Mouse (Mus musculus): ENCODE measurements around the gene Hnrnpul2.

Gene Hnrnpul2

DNA sequence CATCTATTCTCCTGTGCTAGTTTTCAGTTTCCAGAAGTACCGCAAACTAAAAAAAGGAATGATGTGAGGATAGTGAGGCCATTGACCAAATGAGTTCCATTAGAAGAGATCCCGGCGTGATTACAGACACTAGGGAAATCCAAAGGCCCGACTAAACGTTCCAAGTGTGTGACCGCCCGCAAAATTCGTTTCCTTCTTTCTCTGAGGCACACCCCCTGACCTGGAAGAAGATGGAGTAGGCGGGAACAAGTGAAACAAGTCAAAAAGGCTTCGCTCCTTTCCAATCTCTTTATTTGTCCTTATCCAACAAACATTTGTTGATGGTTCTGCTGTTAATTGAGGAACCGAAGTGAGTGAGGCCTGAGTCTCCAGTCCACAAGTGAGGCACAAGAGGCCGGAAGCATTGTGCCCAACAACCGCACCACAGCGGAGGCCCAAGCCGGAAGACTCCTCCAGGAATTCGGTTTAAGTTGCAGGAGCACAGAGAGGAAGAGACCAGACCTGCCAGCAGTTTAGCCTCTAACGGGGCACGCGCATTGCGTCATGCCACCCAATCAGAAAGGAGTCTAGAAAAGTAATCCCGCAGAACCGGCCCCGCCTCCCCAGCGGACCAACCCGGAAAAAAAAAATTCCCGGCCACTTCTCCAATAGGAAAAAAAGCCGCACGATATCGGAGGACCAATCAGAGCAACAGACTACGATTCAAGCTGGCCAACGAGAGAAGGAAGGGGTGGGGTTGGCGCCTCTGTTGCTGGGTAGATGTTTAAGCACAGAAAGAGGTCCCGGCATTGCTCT is 812 bp upstream of the Hnrnpul2 start, which contains the start of gene Ttc9c:
Gene Ttc9c (minus strand): TSS at position 533 of the 795 bp plus-strand sequence.
- WGBS: under 1% methylated on average over 33 of the region's 33 CpGs

DNA sequence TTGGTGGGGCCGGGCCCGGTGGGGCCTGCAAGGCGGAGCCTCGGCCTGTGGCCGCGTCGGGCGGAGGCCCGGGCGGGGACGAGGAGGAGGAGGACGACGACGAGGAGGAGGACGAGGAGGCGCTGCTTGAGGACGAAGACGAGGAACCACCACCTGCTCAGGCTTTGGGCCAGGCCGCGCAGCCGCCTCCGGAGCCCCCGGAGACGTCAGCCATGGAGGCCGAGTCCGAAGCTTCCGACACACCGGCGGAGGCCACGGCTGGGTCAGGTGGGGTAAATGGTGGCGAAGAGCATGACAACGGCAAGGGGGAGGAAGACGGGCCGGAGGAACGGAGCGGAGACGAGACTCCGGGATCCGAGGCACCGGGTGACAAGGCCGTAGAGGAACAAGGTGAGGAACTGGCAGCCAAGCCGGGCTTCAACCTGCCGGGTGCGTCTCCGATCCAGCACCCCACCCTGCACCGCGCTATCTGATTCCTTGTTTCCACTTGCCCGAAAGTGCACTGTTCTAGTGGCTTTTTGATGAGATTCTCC is 680 bp downstream of the Hnrnpul2 start:
- under 1% methylated on average over 48 of the region's 48 CpGs for WGBS

DNA sequence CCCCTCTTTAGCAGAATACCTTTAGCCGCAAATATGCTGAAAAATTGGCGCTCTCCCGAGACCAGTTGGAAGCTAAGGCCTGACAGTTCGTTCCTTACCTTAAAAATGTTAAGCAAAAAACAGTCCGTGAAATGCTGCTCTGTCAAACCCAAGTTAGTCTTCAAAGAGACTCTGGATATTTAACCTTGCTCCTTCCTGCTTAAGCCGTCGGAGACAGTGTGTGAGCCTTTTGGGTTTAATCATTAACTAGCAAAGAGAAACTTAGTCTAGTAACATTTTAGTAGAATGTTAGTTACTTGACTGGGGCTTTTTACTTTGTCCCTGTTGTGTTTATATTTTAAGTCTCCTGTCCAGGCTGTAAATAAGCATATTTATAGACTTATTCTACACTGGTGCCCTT is 1.3 kb downstream of the Hnrnpul2 start:
- under 1% methylated on average over 7 of the region's 7 CpGs for WGBS

DNA sequence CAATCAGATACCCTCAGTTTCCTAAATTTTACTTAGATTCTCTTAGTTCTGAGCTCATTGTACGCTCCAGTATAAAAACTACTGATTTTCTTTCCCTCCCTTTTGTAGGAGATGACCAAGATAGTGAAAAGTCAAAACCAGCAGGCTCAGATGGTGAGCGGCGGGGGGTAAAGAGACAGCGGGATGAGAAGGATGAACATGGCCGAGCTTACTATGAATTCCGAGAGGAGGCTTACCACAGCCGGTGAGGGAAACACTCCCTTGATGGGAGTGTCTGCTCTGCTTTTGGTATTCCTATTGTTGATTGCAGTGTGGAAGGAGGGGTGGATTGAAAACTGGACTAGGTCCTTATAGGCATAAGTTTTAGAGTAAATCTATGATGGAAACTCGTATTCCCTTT is 2.9 kb downstream of the Hnrnpul2 start:
- 24% methylated on average over 8 of the region's 8 CpGs for WGBS

DNA sequence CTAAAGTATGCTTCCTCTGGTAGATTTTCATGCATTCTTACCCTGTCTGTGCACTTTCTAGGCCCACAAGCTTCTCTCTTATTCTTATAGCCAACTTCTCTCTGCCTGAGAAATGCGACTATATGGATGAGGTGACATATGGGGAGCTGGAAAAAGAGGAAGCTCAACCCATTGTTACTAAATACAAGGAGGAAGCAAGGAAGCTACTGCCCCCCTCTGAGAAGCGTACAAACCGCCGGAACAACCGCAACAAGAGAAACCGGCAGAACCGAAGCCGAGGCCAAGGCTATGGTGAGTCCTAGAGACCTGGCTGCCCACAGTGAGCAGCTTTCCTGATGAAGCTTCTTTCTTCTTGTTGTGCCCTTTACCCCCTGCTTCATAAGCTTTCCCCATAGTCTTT is 9.8 kb downstream of the Hnrnpul2 start, which contains the start of gene AC129217.1:
Gene AC129217.1 (plus strand): TSS at position 114 of the 400 bp plus-strand sequence.
- WGBS: 69% methylated on average over 8 of the region's 8 CpGs

DNA sequence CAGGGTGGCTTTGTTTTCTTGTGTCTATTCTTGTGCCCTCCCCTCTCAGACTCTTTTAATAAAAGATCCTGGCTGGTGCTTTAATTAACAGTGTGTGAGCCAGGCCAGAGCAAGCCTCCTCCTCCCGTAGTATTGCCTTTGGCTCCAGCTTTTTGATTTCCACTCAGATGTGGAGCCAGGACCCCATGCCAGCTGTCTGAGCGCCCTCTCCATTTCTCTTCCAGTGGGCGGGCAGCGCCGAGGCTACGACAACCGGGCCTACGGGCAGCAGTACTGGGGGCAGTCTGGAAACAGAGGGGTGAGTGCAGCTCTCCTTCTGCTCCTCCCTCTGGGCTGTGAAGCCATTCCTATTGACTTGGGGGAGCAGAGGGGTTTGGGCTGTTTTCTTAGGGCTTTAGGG is 10.9 kb downstream of the Hnrnpul2 start:
- 28% methylated on average over 8 of the region's 8 CpGs for WGBS

DNA sequence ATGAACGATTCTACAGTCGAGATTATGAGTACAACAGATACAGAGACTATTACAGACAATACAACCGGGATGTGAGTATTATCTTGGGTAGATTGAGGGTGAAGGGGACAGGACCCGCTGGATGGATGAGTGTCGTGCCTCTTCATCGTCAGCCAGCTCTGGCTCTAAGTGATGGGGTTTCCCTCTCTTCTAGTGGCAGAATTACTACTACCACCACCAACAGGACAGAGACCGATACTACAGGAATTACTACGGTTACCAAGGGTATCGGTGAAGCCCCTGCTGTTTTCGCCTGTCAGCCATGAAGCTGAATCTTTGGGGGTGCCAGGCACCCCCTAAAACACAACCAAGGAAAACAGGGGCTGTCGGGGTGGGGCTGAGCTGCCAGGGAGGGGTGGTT is 11.5 kb downstream of the Hnrnpul2 start:
- 65% methylated on average over 11 of the region's 11 CpGs for WGBS

DNA sequence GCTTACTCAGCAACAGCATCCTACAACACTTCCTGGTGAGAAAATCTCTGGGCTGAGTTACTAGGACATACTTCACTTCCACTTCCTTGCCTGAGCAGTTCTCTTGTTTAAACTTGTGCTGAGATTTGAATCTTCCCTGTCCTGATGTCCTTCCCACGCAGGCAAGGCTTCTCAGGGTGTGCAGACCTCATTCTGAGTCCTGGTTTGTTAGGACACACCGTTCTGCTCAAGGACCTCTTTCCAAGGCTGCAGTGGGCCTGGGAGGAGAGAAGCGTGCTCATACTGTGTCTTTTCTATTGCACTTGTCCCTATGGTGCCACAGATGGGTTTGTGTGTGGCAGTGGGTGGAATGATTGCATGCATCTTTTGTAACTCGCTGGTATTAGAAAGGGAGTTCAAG is 13.2 kb downstream of the Hnrnpul2 start:
- 57% methylated on average over 4 of the region's 4 CpGs for WGBS

DNA sequence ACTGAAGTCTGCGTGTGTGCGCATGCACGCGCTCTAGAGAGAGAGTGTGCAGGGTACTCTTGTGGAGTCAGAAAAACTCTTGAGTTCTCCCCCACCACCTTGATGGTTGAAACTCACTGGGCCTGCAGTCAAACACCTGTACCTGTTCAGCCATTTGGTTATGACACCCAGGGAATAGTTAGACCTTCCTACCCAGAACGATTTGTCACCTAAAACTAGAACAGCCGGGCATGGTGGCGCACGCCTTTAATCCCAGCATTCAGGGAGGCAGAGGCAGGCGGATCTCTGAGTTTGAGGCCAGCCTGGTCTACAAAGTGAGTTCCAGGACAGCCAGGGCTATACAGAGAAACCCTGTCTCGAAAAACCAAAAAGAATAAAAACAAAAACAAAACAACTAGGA is 16.5 kb downstream of the Hnrnpul2 start:
- 93% methylated on average over 10 of the region's 10 CpGs for WGBS

DNA sequence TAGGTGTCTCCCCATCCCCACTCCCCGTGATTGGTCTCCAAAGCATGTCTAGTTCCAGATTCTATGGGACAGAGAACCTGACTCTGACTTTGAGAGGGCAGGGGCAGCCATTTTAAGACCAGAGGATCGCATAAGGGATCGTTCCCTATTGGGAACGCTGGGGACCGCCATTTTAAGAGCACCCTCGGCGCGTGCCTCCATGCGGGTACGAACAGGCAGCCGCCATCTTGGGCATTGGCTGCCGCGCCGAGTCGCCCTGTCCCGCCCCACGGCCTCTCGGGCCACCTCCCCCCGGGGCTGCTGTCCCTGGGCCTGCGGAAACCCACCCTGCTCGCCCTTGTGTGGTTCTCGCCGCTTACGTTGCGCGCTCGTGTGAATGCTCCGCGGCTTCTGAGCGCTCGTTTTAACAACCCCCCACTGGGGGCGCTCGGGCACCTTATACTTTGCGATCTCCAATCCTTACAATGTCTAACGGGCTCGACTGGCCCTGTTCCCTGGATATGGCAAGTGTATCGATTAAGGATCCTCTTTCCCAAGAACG is 17.5 kb downstream of the Hnrnpul2 start, which contains the start of gene Bscl2:
Gene Bscl2 (plus strand): TSS at position 217 of the 541 bp plus-strand sequence.
- under 1% methylated on average over 38 of the region's 38 CpGs for WGBS

DNA sequence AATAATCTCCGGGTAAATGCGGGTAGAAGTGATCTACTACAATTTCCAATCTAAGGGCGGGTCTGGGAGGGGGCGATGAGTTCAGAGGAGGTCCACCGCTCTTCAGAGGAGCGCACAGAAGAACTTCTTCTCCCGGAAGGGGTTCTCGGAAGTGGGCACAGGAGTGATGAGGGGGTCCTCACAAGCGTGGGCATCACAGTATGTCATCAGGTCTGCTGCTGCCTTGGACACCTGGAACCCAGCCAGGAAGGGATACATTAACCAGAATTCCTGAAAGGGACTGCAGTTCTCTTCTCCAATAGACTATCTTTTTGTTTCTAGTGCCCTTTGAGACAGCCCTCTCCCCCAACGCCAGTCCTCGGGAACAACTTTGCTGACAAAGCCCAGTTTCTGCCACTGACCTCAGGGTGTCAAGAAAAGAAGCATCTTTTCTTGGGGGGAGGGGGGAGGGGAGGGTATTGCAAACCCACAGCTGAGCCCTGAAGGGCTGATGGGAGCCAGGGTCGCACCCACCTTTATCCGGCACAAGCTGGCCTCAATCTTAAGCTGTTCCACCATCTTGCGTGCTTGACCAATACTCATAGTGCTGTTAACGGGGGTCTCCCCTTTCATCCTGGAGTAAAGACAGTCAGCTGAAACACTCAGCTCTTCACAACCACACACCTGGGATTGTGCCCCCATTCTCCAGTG is 18.4 kb downstream of the Hnrnpul2 start:
- WGBS: 7% methylated on average over 15 of the region's 15 CpGs

DNA sequence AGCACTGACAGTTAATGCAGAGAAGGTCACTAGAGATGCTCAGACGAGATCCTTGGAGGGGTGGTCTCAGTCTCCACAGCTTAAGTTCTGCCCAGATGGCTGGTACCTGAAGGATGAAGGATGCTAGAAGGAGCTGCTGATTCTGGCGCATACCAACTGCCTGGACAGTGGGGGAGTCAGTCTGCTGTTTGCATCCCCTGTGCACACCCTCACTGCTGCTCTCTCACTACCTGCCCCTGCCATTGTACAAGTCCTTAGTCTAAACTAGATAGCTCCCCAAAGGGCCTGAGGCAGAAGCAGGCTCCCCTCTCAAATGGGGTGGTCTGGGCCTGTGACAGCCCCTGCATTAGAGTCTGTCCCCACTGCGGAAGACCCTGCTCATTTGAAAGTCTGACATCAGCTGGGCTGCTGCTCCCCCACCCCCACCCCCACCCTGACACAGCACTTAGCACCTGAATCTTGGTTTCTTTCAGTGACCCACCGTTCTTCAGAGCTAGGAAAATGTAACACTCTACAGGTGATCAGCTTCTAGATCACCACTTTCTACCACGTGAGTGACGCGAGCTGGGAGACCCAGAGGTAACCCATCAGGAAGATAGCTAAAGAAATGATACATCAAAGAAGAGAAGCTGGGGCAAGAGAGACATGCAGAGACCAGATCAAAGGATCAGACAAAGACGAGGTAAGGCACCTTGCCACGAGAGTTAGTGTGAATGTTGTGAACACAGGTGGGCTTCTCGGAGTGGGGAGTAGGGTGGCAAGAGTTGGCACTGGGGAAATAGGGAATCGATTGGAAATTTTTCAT is 19.5 kb downstream of the Hnrnpul2 start, which contains the start of gene Gng3:
Gene Gng3 (minus strand): TSS at position 92 of the 805 bp plus-strand sequence.
- 35% methylated on average over 11 of the region's 11 CpGs for WGBS

DNA sequence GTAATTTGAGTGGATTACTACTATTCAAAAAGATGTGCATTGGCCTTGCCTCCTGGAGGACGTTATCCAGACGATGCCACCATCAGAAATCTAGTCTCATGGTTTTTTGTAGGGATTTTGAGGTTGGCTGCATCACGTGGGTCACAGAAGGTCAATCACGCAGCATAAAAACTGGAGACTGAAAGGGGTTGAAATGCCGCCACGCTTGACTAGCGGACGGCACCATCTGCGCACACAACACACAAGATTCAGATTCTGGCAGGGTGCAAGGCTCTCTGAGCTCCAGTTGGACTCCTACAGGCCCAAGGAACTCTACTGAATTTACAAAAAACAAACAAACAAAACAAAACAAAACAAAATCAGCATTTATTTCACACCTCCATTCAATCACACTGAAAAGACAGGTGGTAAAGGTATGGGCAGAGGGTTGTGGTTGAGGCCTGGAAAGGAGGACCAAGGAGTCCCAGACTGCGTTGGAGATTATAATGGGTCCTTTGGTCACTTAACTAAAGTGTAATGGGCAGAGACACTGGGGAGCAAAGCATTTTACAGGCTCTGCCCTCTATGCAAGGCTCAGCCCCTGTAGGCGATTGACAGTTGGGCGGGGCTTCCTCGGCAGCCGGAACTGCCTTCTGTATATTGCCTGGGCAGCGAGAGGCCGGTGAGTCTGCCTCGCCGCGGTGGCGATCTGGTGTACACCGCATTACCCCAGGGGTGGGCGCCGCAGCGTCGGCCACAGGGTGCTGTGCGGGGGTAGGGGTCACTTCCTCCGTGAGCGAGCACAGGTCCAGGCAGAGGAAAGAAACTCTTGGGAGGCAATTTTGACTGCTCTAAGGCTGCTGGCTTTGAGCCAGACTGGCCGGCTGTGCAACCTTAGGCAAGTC is 20.3 kb downstream of the Hnrnpul2 start:
- WGBS: 11% methylated on average over 29 of the region's 29 CpGs

DNA sequence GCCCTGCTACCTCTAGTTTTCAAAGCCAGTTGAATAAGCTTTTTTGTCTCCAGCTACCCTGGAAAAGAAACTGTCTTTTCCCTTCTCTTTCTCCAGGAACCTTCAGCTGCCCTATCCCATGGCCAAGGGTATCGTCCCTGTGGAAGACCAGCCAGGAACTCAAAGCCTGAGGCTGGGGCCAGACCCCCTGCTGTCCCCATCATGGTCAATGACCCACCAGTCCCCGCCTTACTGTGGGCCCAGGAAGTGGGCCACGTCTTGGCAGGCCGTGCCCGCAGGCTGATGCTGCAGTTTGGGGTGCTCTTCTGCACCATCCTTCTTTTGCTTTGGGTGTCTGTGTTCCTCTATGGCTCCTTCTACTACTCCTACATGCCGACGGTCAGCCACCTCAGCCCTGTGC is 21.2 kb downstream of the Hnrnpul2 start:
- 66% methylated on average over 7 of the region's 7 CpGs for WGBS

DNA sequence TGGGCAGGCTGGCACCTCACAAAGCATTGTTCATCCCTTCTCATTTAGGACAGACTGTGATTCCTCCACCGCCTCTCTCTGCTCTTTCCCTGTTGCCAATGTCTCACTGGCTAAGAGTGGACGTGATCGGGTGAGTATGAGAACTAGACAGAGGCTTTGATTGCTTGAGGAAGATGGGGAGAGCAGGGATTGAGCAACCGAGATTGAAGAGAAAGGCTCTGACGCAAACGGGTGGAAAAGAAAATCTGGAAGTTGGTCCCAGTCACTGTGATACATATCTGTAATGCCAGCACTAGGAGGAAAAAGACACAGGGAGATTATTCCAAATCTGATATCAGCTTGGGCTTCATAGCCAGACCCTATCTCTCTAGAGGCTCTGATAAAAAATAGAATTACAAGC is 23.2 kb downstream of the Hnrnpul2 start:
- 72% methylated on average over 6 of the region's 6 CpGs for WGBS

DNA sequence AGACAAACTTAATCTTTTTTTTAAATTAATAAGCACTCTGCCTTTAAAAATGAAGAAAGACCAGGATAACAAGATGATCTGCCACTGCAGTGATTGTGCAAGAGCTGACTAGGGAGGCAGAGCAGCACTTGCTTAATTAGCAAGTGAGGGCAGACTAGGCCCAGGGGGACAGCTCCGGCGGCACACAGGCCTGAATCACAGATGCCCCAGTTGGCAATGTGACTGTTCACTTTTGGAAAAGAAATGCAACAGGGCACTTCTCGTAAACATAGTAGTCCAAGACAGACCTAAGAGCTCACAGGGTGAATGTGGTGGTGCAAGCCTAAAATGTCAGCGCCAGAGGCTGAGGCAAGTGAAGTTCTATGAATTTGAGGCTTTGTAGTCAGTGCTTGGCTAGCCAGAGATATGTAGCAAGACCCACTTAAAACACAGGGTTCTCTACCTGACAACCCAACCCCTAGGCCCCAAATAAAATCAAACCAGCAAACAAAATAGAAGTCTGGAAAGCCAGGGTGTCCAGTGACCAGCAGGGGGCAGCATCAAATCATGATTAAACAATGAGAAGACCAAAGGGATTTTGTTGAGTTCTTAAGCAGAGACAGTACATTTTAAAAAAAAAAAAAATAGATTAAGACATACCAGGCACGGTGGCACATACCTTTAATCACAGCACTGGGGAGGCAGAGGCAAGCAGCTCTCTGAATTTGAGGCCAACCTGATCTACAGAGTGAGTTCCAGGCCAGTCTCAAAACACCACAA is 24.7 kb downstream of the Hnrnpul2 start:
- 34% methylated on average over 5 of the region's 5 CpGs for WGBS

DNA sequence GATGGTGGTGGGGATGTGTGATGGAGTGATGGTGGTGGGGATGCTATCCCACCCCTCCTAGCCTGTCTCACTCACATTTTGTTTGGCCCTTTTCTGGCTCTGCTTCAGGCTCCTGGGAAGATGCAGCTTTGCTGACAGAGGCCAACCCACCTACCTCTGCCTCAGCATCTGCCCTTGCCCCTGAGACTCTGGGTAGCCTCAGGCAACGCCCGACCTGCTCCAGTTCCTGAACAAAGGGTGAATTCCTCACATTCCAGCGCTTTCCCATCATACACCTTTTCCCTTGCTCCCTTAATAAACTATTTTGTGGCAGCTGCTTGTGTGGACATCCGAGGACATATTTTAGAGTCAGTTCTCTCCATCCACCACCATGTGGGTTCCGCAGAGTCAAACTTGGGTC is 28.5 kb downstream of the Hnrnpul2 start:
- 84% methylated on average over 5 of the region's 5 CpGs for WGBS

DNA sequence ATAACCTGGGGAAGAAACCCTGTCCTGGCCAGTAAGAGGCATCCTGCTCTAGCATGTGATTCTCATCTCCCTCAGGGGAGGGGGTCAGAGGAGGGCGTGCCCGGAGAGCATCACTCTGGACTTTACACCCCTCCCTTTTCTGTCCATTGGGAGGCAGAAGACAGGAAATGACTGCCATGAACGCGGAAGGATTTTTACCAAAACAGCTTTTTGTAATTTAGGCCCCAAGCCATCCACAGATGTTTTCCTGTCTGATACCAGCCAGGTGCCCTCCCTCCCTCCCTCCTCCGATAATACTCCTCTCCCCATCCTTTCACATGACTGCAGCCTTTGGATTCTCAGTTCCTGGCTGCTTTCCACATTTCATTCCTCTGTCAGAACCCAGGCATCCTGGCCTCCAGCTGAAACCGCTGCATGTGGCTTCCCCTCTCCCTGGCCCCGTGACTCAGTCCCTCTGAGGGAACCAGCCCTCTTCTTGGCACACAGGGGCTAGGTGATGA is 30.6 kb downstream of the Hnrnpul2 start, which contains the start of gene Lrrn4cl:
Gene Lrrn4cl (plus strand): TSS at position 367 of the 500 bp plus-strand sequence.
- WGBS: 23% methylated on average over 7 of the region's 7 CpGs

DNA sequence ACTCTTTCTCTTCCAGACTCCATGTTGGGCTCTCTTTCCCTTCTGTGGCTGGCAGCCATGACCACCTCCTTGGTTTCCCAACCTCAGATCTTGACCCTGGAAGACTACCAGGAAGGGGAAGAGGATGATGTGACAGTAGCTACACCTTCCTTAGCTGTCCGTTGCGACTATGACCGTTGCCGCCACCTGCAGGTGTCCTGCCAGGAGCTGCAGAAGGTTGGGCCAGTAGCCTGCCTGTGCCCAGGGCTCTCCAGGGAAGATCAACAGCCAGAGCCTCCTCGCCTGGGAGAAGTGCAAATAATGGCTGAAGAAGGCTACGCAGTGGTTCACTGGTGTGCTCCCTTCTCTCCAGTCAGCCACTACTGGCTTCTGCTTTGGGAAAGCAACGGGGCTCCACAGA is 31.8 kb downstream of the Hnrnpul2 start:
- WGBS: 70% methylated on average over 7 of the region's 7 CpGs
